Mouse (Mus musculus) kidney, embryonic 16.5 days (tissue): Measurements from ENCODE around the gene Ndufb3. TPM values are rescaled to one million over a fixed set of nuclear protein-coding genes. Genes with fewer than 3 reads are reported as not detected.
A peak's percentile ranks its signal among the peaks of the same experiment; 100 is the strongest.
"Not testable (repeated sequence)": the region's sequence is repeated elsewhere in the genome, so short reads cannot be mapped to it uniquely, and the experiment has no call there.

Source experiments
- ATAC-seq: fragments of 200-750 bp; cut with Nextera tagmentation; 2 replicates; pipeline ENCODE4 v1.8.0; 2017; ENCODE audit warnings: moderate TSS enrichment; ENCODE audit not compliant: low FRiP score, low TSS enrichment
- H3K27ac ChIP-seq: fragments of 300-500 bp; sonication (generic); 2 replicates; pipeline ENCODE4 v1.5.1; 2014; ENCODE audit warnings: low read length
- H3K27me3 ChIP-seq: fragments of 300-500 bp; sonication (generic); 2 replicates; pipeline ENCODE4 v1.6.1; 2014; ENCODE audit warnings: low read length, control low read depth, mixed read lengths; ENCODE audit not compliant: insufficient read depth
- H3K36me3 ChIP-seq: fragments of 300-500 bp; sonication (generic); 2 replicates; pipeline ENCODE4 v1.6.1; 2014; ENCODE audit warnings: low read length, control low read depth, mixed read lengths; ENCODE audit not compliant: insufficient read depth
- H3K4me1 ChIP-seq: fragments of 300-500 bp; sonication (generic); 2 replicates; pipeline ENCODE4 v1.6.1; 2014; ENCODE audit warnings: low read length, control low read depth, mixed read lengths; ENCODE audit not compliant: insufficient read depth
- H3K4me2 ChIP-seq: fragments of 300-500 bp; sonication (generic); replicated peaks from 2 replicates; pipeline ENCODE4 v1.6.1; 2014; ENCODE audit warnings: low read depth, low read length
- H3K4me3 ChIP-seq: fragments of 300-500 bp; sonication (generic); 2 replicates; pipeline ENCODE4 v1.5.1; 2014; ENCODE audit warnings: mild to moderate bottlenecking, low read length
- H3K9ac ChIP-seq: fragments of 300-500 bp; sonication (generic); replicated peaks from 2 replicates; pipeline ENCODE4 v1.6.1; 2014; ENCODE audit warnings: low read length
- H3K9me3 ChIP-seq: fragments of 300-500 bp; sonication (generic); 2 replicates; pipeline ENCODE4 v1.6.1; 2016; ENCODE audit warnings: low read length, control low read depth
- WGBS: fragments of 180-500 bp; shearing (Covaris S2); extraction: QIAGEN DNeasy Blood & Tissue Kit; methylation state at CpG from one replicate; pipeline ENCODE4 v1.1.7; 2014; 5-methylcytosine and 5-hydroxymethylcytosine counted together
- polyA plus RNA-seq: library from polyadenylated mRNA; unstranded; fragments of >200 nt; fragmentation: Nextera tagmentation; extraction: Ambion mirVana; gene quantifications from 2 replicates; pipeline ENCODE4 v1.2.1, GENCODE M21; 2015

The Ndufb3 gene
- 161 and 167 TPM in 2 replicates for polyA plus RNA-seq

GRCm38 (mm10) chr1:58586171-58586997 lies at the start of gene Ndufb3, which contains the start of gene Fam126b:
Ndufb3 (plus strand) TSS chr1:58586384.
Fam126b (minus strand) TSS chr1:58586323.
- WGBS = under 1% methylated on average over 36 of the region's 41 CpGs
- peak within 1 kb of the TSS; percentile 67 for H3K4me3 ChIP-seq
- peak within 1 kb of the TSS; percentile 92 for H3K9ac ChIP-seq
- H3K4me1 ChIP-seq = peaks cover 10% of the 10 kb centered on the region; the same call in 1 of the 2 replicates
- H3K27ac ChIP-seq = peak within 1 kb of the TSS; percentile 74
- no peaks in the 10 kb centered on the region for H3K9me3 ChIP-seq
- peaks cover 5% of the 10 kb centered on the region; the same call in 1 of the 2 replicates for H3K36me3 ChIP-seq
- H3K4me2 ChIP-seq = peak within 1 kb of the TSS; percentile 64
- no peaks in the 10 kb centered on the region for H3K27me3 ChIP-seq
- ATAC-seq = peak; percentile 99

DNA sequence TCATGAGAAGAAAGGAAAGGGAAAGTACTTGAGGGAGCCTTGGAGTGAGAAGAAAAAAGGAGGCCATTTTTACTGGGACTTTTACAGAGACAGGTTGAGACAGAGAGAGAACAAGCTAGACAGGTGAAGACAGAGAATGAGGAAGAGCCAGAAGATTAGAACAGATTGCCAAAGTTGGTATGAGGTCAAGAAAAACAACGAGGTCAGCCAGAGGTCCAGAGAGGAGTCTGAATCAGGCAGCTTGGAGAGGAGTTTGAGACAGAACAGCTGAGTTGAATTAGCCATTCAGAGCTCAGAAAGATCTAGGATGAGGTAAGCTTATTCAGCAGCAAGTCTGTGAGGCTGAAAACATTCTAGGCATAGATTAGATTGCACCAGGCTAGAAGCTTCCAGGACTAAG lies 44.8 kb upstream of the Ndufb3 start:
- Histone ChIP-seq H3K4me3 (no peak overlapping the region), H3K36me3 (peaks cover 34% of the 10 kb centered on the region), H3K4me2 (no peak overlapping the region), H3K4me1 (no peaks in the 10 kb centered on the region), H3K9me3 (no peaks in the 10 kb centered on the region), H3K27ac (no peak overlapping the region), H3K9ac (no peak overlapping the region), H3K27me3 (no peaks in the 10 kb centered on the region)
- WGBS = 92% methylated on average over 1 of the region's 1 CpGs
- ATAC-seq = no peak

DNA sequence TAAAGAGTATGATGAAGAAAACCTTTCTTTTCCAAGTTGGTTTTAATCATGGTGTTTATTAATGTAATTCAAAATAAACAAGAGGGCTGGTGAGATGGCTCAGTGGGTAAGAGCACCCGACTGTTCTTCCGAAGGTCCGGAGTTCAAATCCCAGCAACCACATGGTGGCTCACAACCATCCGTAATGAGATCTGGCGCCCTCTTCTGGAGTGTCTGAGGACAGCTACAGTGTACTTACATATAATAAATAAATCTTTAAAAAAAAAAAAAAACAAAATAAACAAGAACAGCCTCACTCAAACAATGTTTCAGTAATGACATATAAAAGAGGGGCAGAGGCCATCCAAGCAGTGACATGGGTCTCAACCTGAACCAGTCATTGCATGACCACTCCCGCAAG lies 25.8 kb upstream of the Ndufb3 start:
- H3K4me3 ChIP-seq, H3K4me2 ChIP-seq, H3K4me1 ChIP-seq, H3K27me3 ChIP-seq, H3K27ac ChIP-seq, H3K9ac ChIP-seq, ATAC-seq, H3K9me3 ChIP-seq, H3K36me3 ChIP-seq: not testable (repeated sequence)
- 97% methylated on average over 4 of the region's 6 CpGs for WGBS

DNA sequence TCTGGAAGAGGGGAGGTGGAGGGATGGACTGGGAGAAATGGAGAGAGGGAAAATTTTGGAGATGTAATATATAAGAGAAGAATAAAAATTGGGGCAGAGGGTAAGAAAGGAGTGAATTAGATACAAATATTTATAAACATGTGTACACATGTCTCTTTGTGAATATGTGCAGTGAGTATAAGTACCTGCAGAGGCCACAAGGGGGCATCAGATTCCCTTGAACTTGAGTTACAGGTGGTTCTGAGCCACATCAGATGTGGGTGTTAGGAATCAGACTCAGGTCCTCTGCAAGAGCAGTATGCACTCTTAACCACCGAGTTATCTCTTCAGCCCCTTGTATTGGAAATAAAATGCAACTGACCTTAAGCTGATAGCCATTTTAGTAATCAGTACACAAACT lies 23.7 kb upstream of the Ndufb3 start:
- H3K9me3 ChIP-seq = no peaks in the 10 kb centered on the region
- H3K4me1 ChIP-seq = no peaks in the 10 kb centered on the region
- peaks cover 8% of the 10 kb centered on the region for H3K36me3 ChIP-seq
- ATAC-seq = no peak
- H3K4me2 ChIP-seq = no peak overlapping the region
- no peak overlapping the region for H3K27ac ChIP-seq
- H3K9ac ChIP-seq = no peak overlapping the region
- WGBS = 88% methylated on average over 1 of the region's 1 CpGs
- no peaks in the 10 kb centered on the region for H3K27me3 ChIP-seq
- H3K4me3 ChIP-seq = no peak overlapping the region

DNA sequence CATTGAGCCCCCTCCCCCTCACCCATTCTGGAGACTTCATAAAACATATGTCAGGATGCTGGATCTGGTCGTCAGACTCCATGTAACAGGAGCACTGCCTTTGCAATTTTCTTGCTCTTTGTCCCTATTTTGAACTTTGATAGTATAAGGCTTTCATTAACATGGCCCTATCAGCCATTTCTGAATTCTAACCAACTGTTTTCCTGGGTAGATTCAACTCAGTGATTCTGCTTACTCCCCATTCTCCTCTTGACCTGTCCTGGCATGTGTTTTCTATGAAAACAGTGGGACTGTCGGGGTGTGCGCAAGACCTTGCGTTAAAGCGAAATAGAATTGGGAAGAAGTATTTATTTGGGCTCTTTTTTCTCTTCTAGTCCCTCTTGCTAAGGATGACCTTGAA lies 21.2 kb upstream of the Ndufb3 start:
- no peak overlapping the region for H3K9ac ChIP-seq

GRCm38 (mm10) chr1:58566621-58567020 lies 19.6 kb upstream of the Ndufb3 start:
- no peaks in the 10 kb centered on the region for H3K9me3 ChIP-seq
- no peaks in the 10 kb centered on the region for H3K27me3 ChIP-seq
- peaks cover 4% of the 10 kb centered on the region; the same call in 1 of the 2 replicates for H3K36me3 ChIP-seq
- no peaks in the 10 kb centered on the region for H3K4me1 ChIP-seq
- no peak overlapping the region for H3K27ac ChIP-seq
- H3K4me3 ChIP-seq = no peak overlapping the region
- no peak overlapping the region for H3K9ac ChIP-seq
- no peak for ATAC-seq
- no peak overlapping the region for H3K4me2 ChIP-seq

More for the DNA sequence above, 21.2 kb upstream of the Ndufb3 start:
- no peaks in the 10 kb centered on the region for H3K9me3 ChIP-seq
- no peak for ATAC-seq
- no peaks in the 10 kb centered on the region for H3K4me1 ChIP-seq
- peaks cover 6% of the 10 kb centered on the region for H3K36me3 ChIP-seq
- no peak overlapping the region for H3K27ac ChIP-seq
- H3K27me3 ChIP-seq = no peaks in the 10 kb centered on the region
- 36% methylated on average over 5 of the region's 5 CpGs for WGBS
- no peak overlapping the region for H3K4me3 ChIP-seq
- no peak overlapping the region for H3K4me2 ChIP-seq

GRCm38 (mm10) chr1:58568456-58569130 lies 17.6 kb upstream of the Ndufb3 start:
- Histone ChIP-seq H3K4me1 (no peaks in the 10 kb centered on the region), H3K4me2 (no peak overlapping the region), H3K4me3 (no peak overlapping the region), H3K9me3 (no peaks in the 10 kb centered on the region), H3K36me3 (no peaks in the 10 kb centered on the region), H3K27me3 (no peaks in the 10 kb centered on the region), H3K9ac (no peak overlapping the region), H3K27ac (no peak overlapping the region)
- no peak for ATAC-seq

DNA sequence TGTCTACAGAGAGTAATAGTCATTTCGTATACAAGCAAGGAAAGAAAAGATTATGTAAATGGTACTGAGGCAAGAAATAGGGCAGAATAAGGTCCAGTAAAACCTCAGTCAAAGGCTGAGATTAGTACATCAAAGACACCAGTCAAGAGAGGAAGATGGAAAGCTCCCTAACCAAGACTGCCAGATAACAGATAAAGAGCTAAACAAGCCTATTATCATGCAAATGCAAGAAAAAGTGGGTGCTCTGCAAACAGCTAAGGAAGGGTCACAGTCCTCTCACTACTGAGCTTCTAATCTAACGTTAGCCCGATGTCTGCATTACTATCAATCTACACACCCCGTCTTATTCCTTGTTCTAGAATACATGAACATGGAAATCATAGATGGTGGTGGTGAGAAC lies 15.7 kb upstream of the Ndufb3 start:
- H3K9ac ChIP-seq = no peak overlapping the region
- no peaks in the 10 kb centered on the region for H3K4me1 ChIP-seq
- no peaks in the 10 kb centered on the region for H3K36me3 ChIP-seq
- no peak overlapping the region for H3K27ac ChIP-seq
- H3K9me3 ChIP-seq = no peaks in the 10 kb centered on the region
- no peak overlapping the region for H3K4me2 ChIP-seq
- no peak for ATAC-seq
- H3K27me3 ChIP-seq = no peaks in the 10 kb centered on the region
- no peak overlapping the region for H3K4me3 ChIP-seq
- WGBS = 60% methylated on average over 4 of the region's 4 CpGs

- no peak overlapping the region for H3K27ac ChIP-seq
- H3K9me3 ChIP-seq = no peaks in the 10 kb centered on the region
- no peak overlapping the region for H3K4me3 ChIP-seq
- H3K36me3 ChIP-seq = no peaks in the 10 kb centered on the region
- no peaks in the 10 kb centered on the region for H3K27me3 ChIP-seq
- WGBS = 90% methylated on average over 2 of the region's 2 CpGs
- ATAC-seq = no peak
- H3K4me1 ChIP-seq = no peaks in the 10 kb centered on the region
- H3K9ac ChIP-seq = no peak overlapping the region
- H3K4me2 ChIP-seq = no peak overlapping the region
These were observed 7.0 kb upstream of the Ndufb3 start for GRCm38 (mm10) chr1:58579179-58579578.

DNA sequence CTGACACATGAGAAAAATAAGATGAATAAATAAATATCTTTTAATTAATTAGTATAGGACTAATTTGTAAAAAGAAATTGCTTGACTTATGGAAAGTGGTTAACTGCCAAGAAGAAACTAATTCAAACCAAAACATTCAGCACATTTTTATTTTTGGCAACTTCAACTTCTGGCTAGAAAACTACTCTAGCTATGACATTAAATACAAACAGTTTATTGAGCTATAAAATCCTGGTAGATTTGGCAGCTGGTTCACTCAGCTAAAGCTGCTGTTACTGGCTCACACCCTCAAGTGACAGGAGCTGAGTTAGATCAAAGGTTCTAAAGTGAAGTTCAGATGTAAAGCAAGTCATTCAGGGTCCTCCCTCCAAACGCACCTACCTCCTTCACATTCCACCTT lies 3.6 kb upstream of the Ndufb3 start:
- 58% methylated on average over 1 of the region's 1 CpGs for whole genome bisulfite sequencing
- Histone ChIP-seq H3K4me1 (peaks cover 10% of the 10 kb centered on the region; the same call in 1 of the 2 replicates), H3K4me3 (no peak overlapping the region)

More for the DNA sequence above, 3.6 kb upstream of the Ndufb3 start:
- no peak for ATAC-seq
- no peaks in the 10 kb centered on the region for H3K27me3 ChIP-seq
- no peak overlapping the region for H3K27ac ChIP-seq
- no peaks in the 10 kb centered on the region for H3K36me3 ChIP-seq
- H3K9me3 ChIP-seq = no peaks in the 10 kb centered on the region
- H3K4me2 ChIP-seq = no peak overlapping the region
- no peak overlapping the region for H3K9ac ChIP-seq
